Mouse (Mus musculus): ENCODE data around the gene Cmss1. TPM values are rescaled to one million over a fixed set of nuclear protein-coding genes. Genes with fewer than 3 reads are reported as not detected.

Cmss1 gene
- polyA plus RNA-seq, 2 experiments, result 10.9 to 45.3 TPM

DNA sequence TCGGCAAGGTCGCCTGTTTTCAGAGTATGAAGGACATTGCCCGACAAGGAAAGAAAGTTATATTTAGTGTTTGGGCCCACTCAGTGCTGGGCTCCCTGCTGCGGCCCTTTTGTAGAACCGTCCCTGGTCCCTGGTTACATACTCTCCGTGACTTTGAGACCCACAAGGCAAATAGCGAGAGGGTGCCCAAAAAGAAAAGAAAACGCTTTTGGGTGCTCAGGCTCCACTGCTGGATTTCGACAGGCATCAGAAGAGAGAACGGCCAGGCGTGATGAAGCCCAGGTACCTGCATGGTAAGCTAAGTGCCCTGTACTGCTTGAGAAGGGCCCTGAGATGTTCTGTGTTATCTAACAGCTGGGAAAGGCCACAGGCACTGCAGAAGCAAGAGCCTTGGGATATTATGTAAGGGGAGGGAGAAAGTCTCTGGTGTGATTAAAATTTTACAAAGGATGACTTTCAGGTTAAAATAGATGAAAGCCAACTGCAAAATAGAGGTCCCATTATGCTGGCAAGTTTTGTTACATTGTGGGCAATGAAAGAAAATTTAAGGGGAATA lies 253.4 kb downstream of the Cmss1 start:
- WGBS, result 82% methylated on average over 11 of the region's 11 CpGs
- no peak overlapping the region for H3K27ac ChIP-seq (replicated peaks; ENCODE audit: low read depth, low read length)
- no peak overlapping the region for H3K9ac ChIP-seq (ENCODE audit: low read depth, low read length, severe bottlenecking)
- H3K4me2 ChIP-seq (replicated peaks; ENCODE audit: low read depth, low read length, severe bottlenecking), result no peak overlapping the region
- no peaks in the 10 kb centered on the region for H3K9me3 ChIP-seq (ENCODE audit: control insufficient read depth, low read length)
- peaks cover 13% of the 10 kb centered on the region; the same call in 1 of the 2 replicates for H3K4me1 ChIP-seq (ENCODE audit: control insufficient read depth, insufficient read depth, low read length)
- DNase-seq (ENCODE audit: low spot score) (no peak), ATAC-seq (ENCODE audit: low FRiP score, low read depth) (no peak)
- no peaks in the 10 kb centered on the region for H3K27me3 ChIP-seq (ENCODE audit: control insufficient read depth, insufficient read depth, low read length)
- no peaks in the 10 kb centered on the region for H3K36me3 ChIP-seq (ENCODE audit: control insufficient read depth, insufficient read depth, low read length)
- H3K4me3 ChIP-seq (replicated peaks; ENCODE audit: low read length), result no peak overlapping the region
- no peak for TF ChIP-seq POLR2A (IDR thresholded peaks at IDR 0.05; ENCODE audit: borderline replicate concordance, extremely low read depth, insufficient read depth, insufficient read length)

DNA sequence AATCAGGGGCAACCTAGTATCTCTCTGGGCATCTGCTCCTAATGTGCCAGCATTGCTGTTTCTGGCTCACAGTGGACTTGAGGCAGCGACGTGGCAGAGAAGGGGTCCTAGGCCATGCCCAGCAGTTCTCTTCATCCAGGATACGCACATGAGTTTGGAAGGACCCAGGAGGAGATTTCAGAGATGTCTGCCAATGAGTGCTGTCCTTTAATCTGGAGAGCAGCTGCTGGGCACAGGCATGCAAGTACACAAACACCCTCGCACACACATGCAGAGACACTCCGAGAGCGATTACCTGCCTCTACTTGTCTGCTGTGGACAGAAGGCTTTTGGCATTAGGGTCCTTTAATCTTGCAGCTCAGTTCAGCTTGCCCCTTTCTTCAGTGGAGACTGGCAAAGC lies 253.9 kb downstream of the Cmss1 start, which contains the start of gene Filip1l:
Gene Filip1l, plus strand, starts transcription at position 343 of the 400 bp plus-strand sequence.
- H3K36me3 ChIP-seq (ENCODE audit: control insufficient read depth, insufficient read depth, low read length), result no peaks in the 10 kb centered on the region
- no peak within 1 kb of the TSS for H3K4me3 ChIP-seq (replicated peaks; ENCODE audit: low read length)
- no peak for TF ChIP-seq POLR2A (IDR thresholded peaks at IDR 0.05; ENCODE audit: borderline replicate concordance, extremely low read depth, insufficient read depth, insufficient read length)
- no peak within 1 kb of the TSS for H3K27ac ChIP-seq (replicated peaks; ENCODE audit: low read depth, low read length)
- ATAC-seq (ENCODE audit: low FRiP score, low read depth) (no peak), DNase-seq (ENCODE audit: low spot score) (no peak)
- 80% methylated on average over 6 of the region's 6 CpGs for WGBS
- no peak within 1 kb of the TSS for H3K9ac ChIP-seq (ENCODE audit: low read depth, low read length, severe bottlenecking)
- H3K9me3 ChIP-seq (ENCODE audit: control insufficient read depth, low read length), result no peaks in the 10 kb centered on the region
- no peaks in the 10 kb centered on the region for H3K27me3 ChIP-seq (ENCODE audit: control insufficient read depth, insufficient read depth, low read length)
- no peak within 1 kb of the TSS for H3K4me2 ChIP-seq (replicated peaks; ENCODE audit: low read depth, low read length, severe bottlenecking)
- peaks cover 13% of the 10 kb centered on the region; the same call in 1 of the 2 replicates for H3K4me1 ChIP-seq (ENCODE audit: control insufficient read depth, insufficient read depth, low read length)

- no peaks in the 10 kb centered on the region for H3K9me3 ChIP-seq (ENCODE audit: control insufficient read depth, low read length)
- H3K4me3 ChIP-seq (replicated peaks; ENCODE audit: low read length), result no peak overlapping the region
- no peaks in the 10 kb centered on the region for H3K36me3 ChIP-seq (ENCODE audit: control insufficient read depth, insufficient read depth, low read length)
- TF ChIP-seq POLR2A (IDR thresholded peaks at IDR 0.05; ENCODE audit: borderline replicate concordance, extremely low read depth, insufficient read depth, insufficient read length), result no peak
- DNase-seq (ENCODE audit: low spot score) (no peak), ATAC-seq (ENCODE audit: low FRiP score, low read depth) (no peak)
- no peak overlapping the region for H3K9ac ChIP-seq (ENCODE audit: low read depth, low read length, severe bottlenecking)
- no peak overlapping the region for H3K27ac ChIP-seq (replicated peaks; ENCODE audit: low read depth, low read length)
- H3K4me1 ChIP-seq (ENCODE audit: control insufficient read depth, insufficient read depth, low read length), result peaks cover 13% of the 10 kb centered on the region; the same call in 1 of the 2 replicates
- H3K27me3 ChIP-seq (ENCODE audit: control insufficient read depth, insufficient read depth, low read length), result no peaks in the 10 kb centered on the region
- 29% methylated on average over 3 of the region's 3 CpGs for WGBS
- H3K4me2 ChIP-seq (replicated peaks; ENCODE audit: low read depth, low read length, severe bottlenecking), result no peak overlapping the region
These were observed 257.0 kb downstream of the Cmss1 start for GRCm38 (mm10) chr16:57349689-57350088.

- H3K9ac ChIP-seq (ENCODE audit: low read depth, low read length, severe bottlenecking), result no peak overlapping the region
- WGBS, result 81% methylated on average over 3 of the region's 3 CpGs
- H3K4me2 ChIP-seq (replicated peaks; ENCODE audit: low read depth, low read length, severe bottlenecking), result no peak overlapping the region
- H3K4me1 ChIP-seq (ENCODE audit: control insufficient read depth, insufficient read depth, low read length), result peaks cover 11% of the 10 kb centered on the region; the same call in 1 of the 2 replicates
- ATAC-seq (ENCODE audit: low FRiP score, low read depth) (no peak), DNase-seq (ENCODE audit: low spot score) (no peak)
- no peaks in the 10 kb centered on the region for H3K27me3 ChIP-seq (ENCODE audit: control insufficient read depth, insufficient read depth, low read length)
- H3K27ac ChIP-seq (replicated peaks; ENCODE audit: low read depth, low read length), result no peak overlapping the region
- H3K36me3 ChIP-seq (ENCODE audit: control insufficient read depth, insufficient read depth, low read length), result no peaks in the 10 kb centered on the region
- H3K9me3 ChIP-seq (ENCODE audit: control insufficient read depth, low read length), result no peaks in the 10 kb centered on the region
- H3K4me3 ChIP-seq (replicated peaks; ENCODE audit: low read length), result no peak overlapping the region
- no peak for TF ChIP-seq POLR2A (IDR thresholded peaks at IDR 0.05; ENCODE audit: borderline replicate concordance, extremely low read depth, insufficient read depth, insufficient read length)
These were observed 257.6 kb downstream of the Cmss1 start for GRCm38 (mm10) chr16:57349039-57349438.

DNA sequence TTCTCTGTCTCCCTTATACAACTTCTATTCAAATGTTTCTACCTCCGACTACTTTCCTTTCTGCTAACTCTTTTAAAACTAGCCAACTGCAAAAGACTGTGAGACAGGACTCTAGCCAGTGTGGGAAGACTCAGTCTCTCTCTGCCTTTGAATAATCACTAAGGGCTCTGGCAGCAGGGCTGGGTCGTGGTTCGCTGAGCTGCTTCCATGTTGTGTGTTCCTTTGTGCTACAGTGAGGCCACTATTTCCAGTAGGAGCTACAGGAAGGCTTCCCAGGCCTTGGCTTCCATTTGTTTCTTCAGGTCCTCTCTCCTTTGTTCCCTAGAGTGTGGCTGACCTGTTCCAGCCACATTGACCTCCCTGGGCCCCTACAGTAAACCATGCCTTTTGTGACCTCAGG lies 260.4 kb downstream of the Cmss1 start:
- no peak overlapping the region for H3K9ac ChIP-seq (ENCODE audit: low read depth, low read length, severe bottlenecking)
- no peak overlapping the region for H3K4me3 ChIP-seq (replicated peaks; ENCODE audit: low read length)
- 89% methylated on average over 3 of the region's 3 CpGs for WGBS
- H3K27me3 ChIP-seq (ENCODE audit: control insufficient read depth, insufficient read depth, low read length), result no peaks in the 10 kb centered on the region
- no peaks in the 10 kb centered on the region for H3K9me3 ChIP-seq (ENCODE audit: control insufficient read depth, low read length)
- no peak for ATAC-seq (ENCODE audit: low FRiP score, low read depth)
- no peaks in the 10 kb centered on the region for H3K36me3 ChIP-seq (ENCODE audit: control insufficient read depth, insufficient read depth, low read length)
- DNase-seq (ENCODE audit: low spot score), result no peak
- no peak overlapping the region for H3K27ac ChIP-seq (replicated peaks; ENCODE audit: low read depth, low read length)
- no peak for TF ChIP-seq POLR2A (IDR thresholded peaks at IDR 0.05; ENCODE audit: borderline replicate concordance, extremely low read depth, insufficient read depth, insufficient read length)
- H3K4me2 ChIP-seq (replicated peaks; ENCODE audit: low read depth, low read length, severe bottlenecking), result no peak overlapping the region
- H3K4me1 ChIP-seq (ENCODE audit: control insufficient read depth, insufficient read depth, low read length), result no peaks in the 10 kb centered on the region

Data from limb, embryonic 14.5 days (tissue).